Mouse (Mus musculus): ENCODE measurements at regions not wholly inside any gene's neighbourhood (a gene's known extent, or its start where the extent isn't known, plus 50 kb on each side); places are given as distances from the start of the nearest gene placed in this dataset.

DNA sequence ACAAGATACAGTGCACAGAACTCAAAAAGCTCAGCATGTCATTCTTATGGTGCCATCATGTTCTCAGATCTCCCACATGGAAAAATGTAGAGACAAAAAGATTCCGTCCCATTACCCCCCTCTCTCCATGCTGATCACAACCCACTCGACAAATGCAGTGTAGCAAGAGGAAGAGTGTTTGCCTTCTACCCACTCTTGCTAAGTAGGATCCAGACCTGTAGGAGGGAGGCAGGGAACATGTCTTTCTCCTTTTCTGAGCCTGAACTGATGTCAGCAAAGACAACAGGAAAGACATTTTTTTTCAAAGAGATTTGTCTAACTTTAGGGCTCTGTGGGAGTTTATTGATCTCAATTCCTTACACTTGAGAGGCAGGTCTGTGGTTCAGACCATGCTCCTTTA is 433.2 kb downstream of the Igsf11 start:
- no peak for TF ChIP-seq CTCF (IDR thresholded peaks at IDR 0.05; ENCODE audit: low read depth, low read length)
- TF ChIP-seq POLR2A (IDR thresholded peaks at IDR 0.05; ENCODE audit: borderline replicate concordance, low read depth, low read length) = no peak

All from bone marrow macrophage, adult 2 months (primary cell).